Mouse (Mus musculus): ENCODE measurements around the gene Esam.

Gene Esam

GRCm38 (mm10) chr9:37527396-37528224 is at the start of gene Esam:
TSS of gene Esam (plus strand) at chr9:37528078.
- DNase-seq = peak; percentile 99

GRCm38 (mm10) chr9:37485146-37485545 is 42.7 kb upstream of the Esam start:
- DNase-seq = peak; percentile 42

GRCm38 (mm10) chr9:37488041-37488440 is 39.8 kb upstream of the Esam start:
- DNase-seq = peak; percentile 74

GRCm38 (mm10) chr9:37488611-37489396 is 39.1 kb upstream of the Esam start, which contains the start of gene Msantd2:
TSS of gene Msantd2 (plus strand) at chr9:37489319.
- peak; percentile 99 for DNase-seq

- peak; percentile 95 for DNase-seq
Measured at GRCm38 (mm10) chr9:37489446-37490120, 38.3 kb upstream of the Esam start.

- DNase-seq = peak; percentile 53
Measured at GRCm38 (mm10) chr9:37495761-37496160, 32.1 kb upstream of the Esam start.

GRCm38 (mm10) chr9:37496325-37496724 is 31.6 kb upstream of the Esam start:
- DNase-seq = no peak

GRCm38 (mm10) chr9:37500201-37500600 is 27.7 kb upstream of the Esam start:
- DNase-seq = peak; percentile 70

GRCm38 (mm10) chr9:37501170-37501569 is 26.7 kb upstream of the Esam start:
- peak; percentile 9 for DNase-seq

GRCm38 (mm10) chr9:37504348-37504747 is 23.5 kb upstream of the Esam start:
- DNase-seq = no peak

- DNase-seq = no peak
Measured at GRCm38 (mm10) chr9:37506023-37506422, 21.9 kb upstream of the Esam start.

- peak; percentile 16 for DNase-seq
Measured at GRCm38 (mm10) chr9:37512097-37512496, 15.8 kb upstream of the Esam start.

GRCm38 (mm10) chr9:37514456-37514855 is 13.4 kb upstream of the Esam start:
- DNase-seq = no peak

GRCm38 (mm10) chr9:37517467-37517866 is 10.4 kb upstream of the Esam start:
- DNase-seq = no peak

- no peak for DNase-seq
Measured at GRCm38 (mm10) chr9:37518991-37519390, 8.9 kb upstream of the Esam start.

- DNase-seq = no peak
Measured at GRCm38 (mm10) chr9:37519995-37520394, 7.9 kb upstream of the Esam start.

GRCm38 (mm10) chr9:37525461-37525860 is 2.4 kb upstream of the Esam start:
- DNase-seq = peak; percentile 60

GRCm38 (mm10) chr9:37526443-37527395 is 1.2 kb upstream of the Esam start:
- DNase-seq = peak; percentile 97

GRCm38 (mm10) chr9:37528225-37528970 is 520 bp downstream of the Esam start:
- peak; percentile 98 for DNase-seq

- DNase-seq = peak; percentile 100
Measured at GRCm38 (mm10) chr9:37530031-37530887, 2.4 kb downstream of the Esam start.
